29 mouse cellular contexts compared by ENCODE assay signal in the genomic region with DNA sequence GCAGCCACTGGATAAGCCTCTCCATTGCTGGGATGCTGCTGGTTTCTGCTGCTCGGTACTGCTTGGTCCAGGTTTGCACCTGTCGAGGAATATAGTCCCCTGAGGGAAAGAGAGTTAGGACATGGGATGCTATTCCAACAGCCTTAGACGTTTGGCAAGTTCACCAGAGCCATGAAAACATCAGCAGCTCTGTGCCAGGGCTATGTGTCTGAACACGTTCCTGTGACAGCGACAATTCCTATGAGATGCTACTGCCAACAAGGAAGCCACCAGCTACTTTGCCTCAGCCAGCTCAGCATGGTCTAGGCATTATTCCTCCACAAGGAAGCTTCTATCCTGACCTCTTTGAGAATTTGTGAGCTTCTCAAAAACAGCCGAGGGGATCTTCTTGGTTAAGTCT.
"Had no signal": no experiment of that assay in that cellular context is flagged by ENCODE, and none has a peak within 500 bp of the region (broad histone marks: within the 10 kb centered on the region; RNA-seq: fewer than 3 reads in every experiment).

No protein-coding gene starts in this region.

- H3K27me3 ChIP-seq: embryonic facial prominence, embryonic 12.5 days; embryonic facial prominence, embryonic 13.5 days; embryonic facial prominence, embryonic 15.5 days; forebrain, embryonic 12.5 days; forebrain, embryonic 13.5 days; forebrain, embryonic 15.5 days had no signal

- DNase-seq: cerebellum, adult 2 months; cerebellum, adult 8-10 months; cerebellum, adult 9-10 months; cerebellum, adult 9-11 months; cerebellum, postnatal 10 days; cerebellum, postnatal 14 days; cerebellum, postnatal 25 days; cerebellum, postnatal 36 days; embryo, embryonic 11 days; forebrain, postnatal 0 days; gastrocnemius, adult 2 months; gastrocnemius, postnatal 10 days; gastrocnemius, postnatal 14 days; gastrocnemius, postnatal 25 days; gastrocnemius, postnatal 36 days; heart, adult 11 months; heart, adult 18-20 months; heart, adult 2 months had no signal

- H3K4me3 ChIP-seq: embryonic facial prominence, embryonic 12.5 days; embryonic facial prominence, embryonic 13.5 days; embryonic facial prominence, embryonic 15.5 days; erythroblast, embryonic 14.5 days; forebrain, embryonic 10.5 days; forebrain, embryonic 12.5 days; forebrain, embryonic 13.5 days; forebrain, embryonic 15.5 days; gastrocnemius, adult 2 months; heart, adult 2 months; heart, embryonic 10.5 days had no signal

- H3K36me3 ChIP-seq: embryonic facial prominence, embryonic 12.5 days; embryonic facial prominence, embryonic 13.5 days; embryonic facial prominence, embryonic 15.5 days; forebrain, embryonic 10.5 days; forebrain, embryonic 12.5 days; forebrain, embryonic 15.5 days had no signal

- H3K9me3 ChIP-seq: embryonic facial prominence, embryonic 12.5 days; embryonic facial prominence, embryonic 13.5 days; embryonic facial prominence, embryonic 15.5 days; forebrain, embryonic 10.5 days; forebrain, embryonic 12.5 days; forebrain, embryonic 13.5 days; forebrain, embryonic 15.5 days; heart, embryonic 10.5 days had no signal

- H3K4me2 ChIP-seq: embryonic facial prominence, embryonic 12.5 days; embryonic facial prominence, embryonic 13.5 days; embryonic facial prominence, embryonic 15.5 days; forebrain, embryonic 12.5 days; forebrain, embryonic 13.5 days; forebrain, embryonic 15.5 days had no signal

- H3K27ac ChIP-seq: embryonic facial prominence, embryonic 12.5 days; embryonic facial prominence, embryonic 13.5 days; embryonic facial prominence, embryonic 15.5 days; forebrain, embryonic 10.5 days; forebrain, embryonic 12.5 days; forebrain, embryonic 13.5 days; forebrain, embryonic 15.5 days; gastrocnemius, adult 2 months; heart, adult 2 months; heart, embryonic 10.5 days had no signal

- ATAC-seq: forebrain, embryonic 13.5 days; forebrain, embryonic 14.5 days; forebrain, embryonic 15.5 days; forebrain, embryonic 16.5 days; forebrain, postnatal 0 days had no signal

- H3K9ac ChIP-seq: embryonic facial prominence, embryonic 12.5 days; embryonic facial prominence, embryonic 13.5 days; embryonic facial prominence, embryonic 15.5 days; forebrain, embryonic 12.5 days; forebrain, embryonic 13.5 days; forebrain, embryonic 15.5 days; forebrain, postnatal 0 days had no signal

- H3K4me1 ChIP-seq: embryonic facial prominence, embryonic 12.5 days; embryonic facial prominence, embryonic 13.5 days; embryonic facial prominence, embryonic 15.5 days; forebrain, embryonic 12.5 days; forebrain, embryonic 13.5 days; forebrain, embryonic 15.5 days had no signal
